Mouse (Mus musculus): ENCODE measurements around the gene Klrc1. TPM values are rescaled to one million over a fixed set of nuclear protein-coding genes. Genes with fewer than 3 reads are reported as not detected.

Klrc1 gene
- polyA plus RNA-seq (2012; ENCODE audit: low replicate concordance): 0.23 and 0.90 TPM in 2 replicates

DNA sequence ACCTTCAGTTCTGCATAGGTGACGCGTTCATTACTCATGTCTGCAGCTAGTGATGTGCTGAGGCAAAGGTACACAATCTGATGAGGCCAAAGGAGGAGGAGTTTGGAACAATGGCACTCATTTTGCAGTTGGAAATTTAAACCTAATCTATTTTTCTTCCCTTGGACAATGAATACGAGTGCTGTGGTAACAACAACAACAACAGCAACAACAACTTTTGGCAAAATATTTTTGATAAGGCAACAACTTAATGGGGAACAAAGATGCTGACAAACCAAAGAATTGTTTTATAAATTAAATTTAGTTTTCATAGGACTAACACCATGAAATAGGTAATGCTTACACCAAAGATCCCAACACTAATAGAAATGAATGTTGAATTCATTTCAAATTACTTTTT, at the start of gene Klrc1:
Gene Klrc1, minus strand, starts transcription at position 101 of the 400 bp plus-strand sequence.

DNA sequence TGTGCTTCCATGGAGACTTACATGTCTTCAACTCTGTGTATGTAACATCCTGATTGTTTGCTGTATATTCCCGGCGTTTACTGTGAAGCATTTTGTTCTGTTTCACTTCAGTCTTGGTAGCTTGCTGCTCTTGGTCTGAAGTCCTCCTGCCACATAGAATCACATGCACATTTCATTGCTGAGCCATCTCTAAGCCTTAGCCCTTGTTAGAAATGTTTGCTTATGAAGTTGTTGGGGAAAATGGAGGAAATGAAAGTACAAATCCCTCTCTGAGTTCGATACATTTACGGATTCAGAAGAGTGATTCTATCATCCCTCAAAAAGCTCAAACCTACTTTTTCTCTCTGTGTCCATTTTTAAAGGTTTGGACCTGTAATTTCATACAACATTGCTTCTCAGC, 38.3 kb upstream of the Klrc1 start, which contains the start of gene Klri1:
Gene Klri1, minus strand, starts transcription at position 101 of the 400 bp plus-strand sequence.

DNA sequence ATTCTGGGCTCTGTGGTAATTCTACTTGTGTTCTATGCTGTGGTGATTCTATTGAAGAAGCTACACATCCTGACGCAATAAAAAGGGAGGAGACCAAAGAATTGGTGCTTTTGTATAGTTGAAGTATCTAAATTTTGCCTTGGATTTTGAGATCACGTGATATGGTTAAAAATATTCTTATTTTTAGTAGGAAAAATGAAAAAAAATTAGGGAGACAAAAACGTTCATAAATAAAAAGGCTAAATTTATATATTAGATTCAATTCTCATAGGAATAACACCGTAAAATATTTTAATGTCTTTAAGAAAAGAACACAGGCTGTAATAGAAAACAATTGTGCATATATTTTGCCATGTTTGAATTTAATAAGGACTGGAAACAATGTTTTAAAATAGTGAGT, 18.2 kb downstream of the Klrc1 start, which contains the start of gene Klrc2:
Gene Klrc2, minus strand, starts transcription at position 101 of the 400 bp plus-strand sequence.

GRCm38 (mm10) chr6:129643237-129643636, 35.5 kb downstream of the Klrc1 start, which contains the start of gene Klrc3:
Gene Klrc3, minus strand, starts transcription at chr6:129643337.

DNA sequence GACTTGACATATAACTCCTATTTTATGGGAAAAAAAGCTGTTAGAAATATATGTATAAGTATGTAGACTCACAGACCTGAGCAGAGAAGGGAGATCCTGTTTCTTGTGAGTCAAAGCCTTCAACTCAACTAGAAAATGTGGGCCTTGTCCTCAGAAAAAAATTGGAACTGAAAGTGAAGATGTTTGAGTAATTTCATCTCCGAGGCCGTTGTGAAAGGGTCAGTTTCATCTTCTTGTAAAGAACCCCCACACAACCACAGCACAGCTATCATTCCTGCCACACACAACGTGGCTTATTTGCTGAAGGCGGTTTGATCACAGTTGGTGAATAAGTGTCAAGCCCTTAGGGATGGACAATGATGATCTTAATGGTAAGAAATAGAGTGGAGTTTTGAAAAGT, 55.0 kb downstream of the Klrc1 start, which contains the start of gene Klrk1:
Gene Klrk1, minus strand, starts transcription at position 130 of the 400 bp plus-strand sequence.

Other genes starting within 250 kb of the Klrc1 start
- 0.09 TPM in 1 of 2 replicates, not detected in the other for gene Clec1a, start 227.0 kb downstream of the Klrc1 start, polyA plus RNA-seq (2012; ENCODE audit: low replicate concordance)
- 0.05 TPM in 1 of 2 replicates, not detected in the other for gene Olr1, start 171.8 kb downstream of the Klrc1 start, polyA plus RNA-seq (2012; ENCODE audit: low replicate concordance)
- not detected in 2 replicates for gene Tmem52b, start 166.4 kb downstream of the Klrc1 start, polyA plus RNA-seq (2012; ENCODE audit: low replicate concordance)
- 26.4 and 34.8 TPM in 2 replicates for gene Gabarapl1, start 145.8 kb downstream of the Klrc1 start, polyA plus RNA-seq (2012; ENCODE audit: low replicate concordance)
- 0.14 and 0.34 TPM in 2 replicates for gene Klre1, start 101.1 kb downstream of the Klrc1 start, polyA plus RNA-seq (2012; ENCODE audit: low replicate concordance)
- gene Klrd1, start 87.2 kb downstream of the Klrc1 start, polyA plus RNA-seq (2012; ENCODE audit: low replicate concordance): 0.39 TPM in 1 of 2 replicates, not detected in the other
- gene Klrk1, start 55.1 kb downstream of the Klrc1 start, polyA plus RNA-seq (2012; ENCODE audit: low replicate concordance): 0.25 and 0.89 TPM in 2 replicates
- not detected in 2 replicates for gene Klrc3, start 35.6 kb downstream of the Klrc1 start, polyA plus RNA-seq (2012; ENCODE audit: low replicate concordance)
- gene Klrc2, start 18.3 kb downstream of the Klrc1 start, polyA plus RNA-seq (2012; ENCODE audit: low replicate concordance): not detected in 2 replicates
- 0.23 TPM in 1 of 2 replicates, not detected in the other for gene Klri1, start 38.2 kb upstream of the Klrc1 start, polyA plus RNA-seq (2012; ENCODE audit: low replicate concordance)
- not detected in 2 replicates for gene Klri2, start 61.5 kb upstream of the Klrc1 start, polyA plus RNA-seq (2012; ENCODE audit: low replicate concordance)
- gene Gm156, start 105.3 kb upstream of the Klrc1 start, polyA plus RNA-seq (2012; ENCODE audit: low replicate concordance): not detected in 2 replicates
- gene Gm17631, start 183.7 kb upstream of the Klrc1 start, polyA plus RNA-seq (2012; ENCODE audit: low replicate concordance): not detected in 2 replicates
- 0.15 and 0.16 TPM in 2 replicates for gene Klra17, start 197.7 kb upstream of the Klrc1 start, polyA plus RNA-seq (2012; ENCODE audit: low replicate concordance)
- gene Klra5, start 238.7 kb upstream of the Klrc1 start, polyA plus RNA-seq (2012; ENCODE audit: low replicate concordance): not detected in 2 replicates